Mouse (Mus musculus) liver, embryonic 16.5 days (tissue): ENCODE data around the gene P2rx6. TPM values are rescaled to one million over a fixed set of nuclear protein-coding genes. Genes with fewer than 3 reads are reported as not detected.

ENCODE experiments used
- ATAC-seq: fragments of 200-750 bp; cut with Nextera tagmentation; 2 replicates; pipeline ENCODE4 v1.8.0; 2017; ENCODE audit warnings: low read depth, mild to moderate bottlenecking, moderate number of reproducible peaks, moderate library complexity
- H3K27ac ChIP-seq: fragments of 300-500 bp; sonication (generic); 2 replicates; pipeline ENCODE4 v1.5.1; 2014; ENCODE audit warnings: mild to moderate bottlenecking, low read length
- H3K27me3 ChIP-seq: fragments of 300-500 bp; sonication (generic); 2 replicates; pipeline ENCODE4 v1.6.1; 2014; ENCODE audit warnings: low read depth, low read length, mixed read lengths; ENCODE audit not compliant: control insufficient read depth, insufficient read depth
- H3K36me3 ChIP-seq: fragments of 300-500 bp; sonication (generic); 2 replicates; pipeline ENCODE4 v1.6.1; 2014; ENCODE audit warnings: mild to moderate bottlenecking; ENCODE audit not compliant: control insufficient read depth, insufficient read depth
- H3K4me1 ChIP-seq: fragments of 300-500 bp; sonication (generic); 2 replicates; pipeline ENCODE4 v1.6.1; 2014; ENCODE audit warnings: low read depth, low read length, mixed read lengths; ENCODE audit not compliant: control insufficient read depth
- H3K4me2 ChIP-seq: fragments of 300-500 bp; sonication (generic); 2 replicates; pipeline ENCODE4 v1.6.1; 2014; ENCODE audit warnings: low read depth, low read length, mixed read lengths
- H3K4me3 ChIP-seq: fragments of 300-500 bp; sonication (generic); 2 replicates; pipeline ENCODE4 v1.5.1; 2014; ENCODE audit warnings: low read depth, mild to moderate bottlenecking, low read length
- H3K9ac ChIP-seq: fragments of 300-500 bp; sonication (generic); 2 replicates; pipeline ENCODE4 v1.6.1; 2014; ENCODE audit warnings: low read depth, low read length
- H3K9me3 ChIP-seq: fragments of 300-500 bp; sonication (generic); replicated peaks from 2 replicates; pipeline ENCODE4 v1.6.1; 2016; ENCODE audit warnings: low read length; ENCODE audit not compliant: control insufficient read depth
- WGBS: fragments of 180-500 bp; shearing (Covaris S2); extraction: QIAGEN DNeasy Blood & Tissue Kit; methylation state at CpG from one replicate; pipeline ENCODE4 v1.1.7; 2014; ENCODE audit not compliant: insufficient replicate concordance; 5-methylcytosine and 5-hydroxymethylcytosine counted together
- polyA plus RNA-seq: library from polyadenylated mRNA; unstranded; fragments of >200 nt; fragmentation: Nextera tagmentation; extraction: Ambion mirVana; gene quantifications from 2 replicates; pipeline ENCODE4 v1.2.1, GENCODE M21; 2015

P2rx6 gene
- polyA plus RNA-seq: 0.07 and 0.09 TPM in 2 replicates

- 0 out of 2 replicates have a peak, but pooled peaks have one; percentile 21 for ATAC-seq
- H3K4me3 ChIP-seq: peak within 1 kb of the TSS; percentile 18; the same call in 1 of the 2 replicates
- peaks cover 9% of the 10 kb centered on the region for H3K4me1 ChIP-seq
- no peak within 1 kb of the TSS for H3K27ac ChIP-seq
- no peak within 1 kb of the TSS for H3K9ac ChIP-seq
- peaks cover 9% of the 10 kb centered on the region for H3K27me3 ChIP-seq
- WGBS: 3% methylated on average over 10 of the region's 10 CpGs
- no peaks in the 10 kb centered on the region for H3K36me3 ChIP-seq
- H3K9me3 ChIP-seq: no peaks in the 10 kb centered on the region
- H3K4me2 ChIP-seq: peak within 1 kb of the TSS; percentile 36
Measured at GRCm38 (mm10) chr16:17561751-17562208, at the start of gene P2rx6. Gene P2rx6, plus strand, starts transcription at chr16:17561885.

- no peak overlapping the region for H3K9ac ChIP-seq
- no peak for ATAC-seq
- H3K36me3 ChIP-seq: peaks cover 34% of the 10 kb centered on the region
- no peak overlapping the region for H3K27ac ChIP-seq
- no peaks in the 10 kb centered on the region for H3K4me1 ChIP-seq
- WGBS: 69% methylated on average over 2 of the region's 2 CpGs
- H3K4me2 ChIP-seq: no peak overlapping the region
- H3K4me3 ChIP-seq: no peak overlapping the region
- H3K27me3 ChIP-seq: no peaks in the 10 kb centered on the region
- no peaks in the 10 kb centered on the region for H3K9me3 ChIP-seq
Measured at GRCm38 (mm10) chr16:17518910-17519309, 42.8 kb upstream of the P2rx6 start.

- 75% methylated on average over 11 of the region's 11 CpGs for WGBS
- no peak overlapping the region for H3K9ac ChIP-seq
- H3K27ac ChIP-seq: no peak overlapping the region
- H3K4me3 ChIP-seq: no peak overlapping the region
- no peaks in the 10 kb centered on the region for H3K9me3 ChIP-seq
- H3K4me1 ChIP-seq: no peaks in the 10 kb centered on the region
- H3K36me3 ChIP-seq: peaks cover 43% of the 10 kb centered on the region
- H3K4me2 ChIP-seq: no peak overlapping the region
- no peak for ATAC-seq
- no peaks in the 10 kb centered on the region for H3K27me3 ChIP-seq
Measured at GRCm38 (mm10) chr16:17524156-17524555, 37.5 kb upstream of the P2rx6 start.

- no peak overlapping the region for H3K27ac ChIP-seq
- H3K4me1 ChIP-seq: peaks cover 11% of the 10 kb centered on the region
- ATAC-seq: no peak
- H3K36me3 ChIP-seq: peaks cover 39% of the 10 kb centered on the region
- H3K9me3 ChIP-seq: no peaks in the 10 kb centered on the region
- H3K27me3 ChIP-seq: no peaks in the 10 kb centered on the region
- WGBS: 82% methylated on average over 3 of the region's 3 CpGs
- no peak overlapping the region for H3K4me3 ChIP-seq
- no peak overlapping the region for H3K4me2 ChIP-seq
- no peak overlapping the region for H3K9ac ChIP-seq
Measured at GRCm38 (mm10) chr16:17525524-17525923, 36.2 kb upstream of the P2rx6 start.

- WGBS: 70% methylated on average over 6 of the region's 6 CpGs
- Histone ChIP-seq H3K4me2 (no peak overlapping the region), H3K27me3 (no peaks in the 10 kb centered on the region), H3K4me1 (peaks cover 11% of the 10 kb centered on the region), H3K9ac (no peak overlapping the region), H3K9me3 (no peaks in the 10 kb centered on the region), H3K27ac (no peak overlapping the region), H3K36me3 (peaks cover 33% of the 10 kb centered on the region), H3K4me3 (no peak overlapping the region)
- no peak for ATAC-seq
Measured at GRCm38 (mm10) chr16:17526223-17526622, 35.5 kb upstream of the P2rx6 start.

GRCm38 (mm10) chr16:17527606-17528005 is 34.1 kb upstream of the P2rx6 start:
- H3K4me3 ChIP-seq: no peak overlapping the region
- no peak for ATAC-seq
- peaks cover 29% of the 10 kb centered on the region for H3K36me3 ChIP-seq
- no peaks in the 10 kb centered on the region for H3K9me3 ChIP-seq
- H3K4me2 ChIP-seq: no peak overlapping the region
- peaks cover 16% of the 10 kb centered on the region for H3K4me1 ChIP-seq
- no peak overlapping the region for H3K9ac ChIP-seq
- H3K27me3 ChIP-seq: no peaks in the 10 kb centered on the region
- no peak overlapping the region for H3K27ac ChIP-seq

GRCm38 (mm10) chr16:17528276-17528675 is 33.4 kb upstream of the P2rx6 start:
- no peak for ATAC-seq
- Histone ChIP-seq H3K27me3 (no peaks in the 10 kb centered on the region), H3K27ac (no peak overlapping the region), H3K4me3 (no peak overlapping the region), H3K36me3 (peaks cover 26% of the 10 kb centered on the region), H3K9me3 (no peaks in the 10 kb centered on the region), H3K4me1 (peaks cover 16% of the 10 kb centered on the region), H3K4me2 (no peak overlapping the region), H3K9ac (no peak overlapping the region)
- 84% methylated on average over 13 of the region's 13 CpGs for WGBS

GRCm38 (mm10) chr16:17529981-17530586 is 31.6 kb upstream of the P2rx6 start:
- H3K4me2 ChIP-seq: peak overlapping the region; percentile 96
- H3K36me3 ChIP-seq: peaks cover 19% of the 10 kb centered on the region
- 9% methylated on average over 17 of the region's 17 CpGs for whole genome bisulfite sequencing
- H3K4me3 ChIP-seq: peak overlapping the region; percentile 84
- peak overlapping the region; percentile 88 for H3K9ac ChIP-seq
- no peaks in the 10 kb centered on the region for H3K9me3 ChIP-seq
- no peak for ATAC-seq
- H3K27me3 ChIP-seq: no peaks in the 10 kb centered on the region
- H3K27ac ChIP-seq: peak overlapping the region; percentile 96
- peaks cover 16% of the 10 kb centered on the region for H3K4me1 ChIP-seq

- H3K9me3 ChIP-seq: no peaks in the 10 kb centered on the region
- H3K4me1 ChIP-seq: peaks cover 16% of the 10 kb centered on the region
- peaks cover 18% of the 10 kb centered on the region for H3K36me3 ChIP-seq
- H3K4me2 ChIP-seq: peak within 1 kb of the TSS; percentile 96
- H3K4me3 ChIP-seq: peak within 1 kb of the TSS; percentile 84
- peak within 1 kb of the TSS; percentile 88 for H3K9ac ChIP-seq
- peak; percentile 96 for ATAC-seq
- peak within 1 kb of the TSS; percentile 96 for H3K27ac ChIP-seq
- WGBS: under 1% methylated on average over 67 of the region's 67 CpGs
- no peaks in the 10 kb centered on the region for H3K27me3 ChIP-seq
Measured at GRCm38 (mm10) chr16:17530640-17531288, 30.9 kb upstream of the P2rx6 start, which contains the start of gene Thap7. Gene Thap7, minus strand, starts transcription at chr16:17531136.
